Mouse (Mus musculus): ENCODE measurements at regions not wholly inside any gene's neighbourhood (a gene's known extent, or its start where the extent isn't known, plus 50 kb on each side); places are given as distances from the start of the nearest gene placed in this dataset.

DNA sequence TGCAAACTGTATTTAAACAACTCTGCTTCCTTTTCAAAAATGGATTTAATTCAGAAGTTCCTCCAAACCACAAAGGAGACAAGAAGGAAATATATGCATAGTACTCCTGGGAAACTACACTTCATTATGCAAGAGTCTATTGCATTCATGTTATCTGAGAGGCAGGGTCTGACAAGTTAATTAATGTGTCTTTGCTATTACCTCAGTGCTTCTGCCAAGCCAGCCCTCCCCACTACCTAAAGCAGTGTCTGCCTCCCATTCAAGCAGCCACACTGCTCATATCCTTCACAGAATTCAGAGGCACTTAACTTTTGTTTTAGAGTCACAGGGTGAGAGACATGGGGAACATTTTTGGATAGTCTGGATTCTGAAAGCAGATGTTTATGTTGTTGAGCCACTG lies 58.6 kb upstream of the C9orf72 start:
- TF ChIP-seq USF1 (IDR thresholded peaks at IDR 0.05; ENCODE audit: low read depth) (no peak), SRF (IDR thresholded peaks at IDR 0.05; ENCODE audit: control insufficient read depth, insufficient read length, low read depth) (no peak), TCF12 (IDR thresholded peaks at IDR 0.05; ENCODE audit: insufficient read depth, poor library complexity, severe bottlenecking) (no peak), POLR2A (IDR thresholded peaks at IDR 0.05; ENCODE audit: insufficient read length, low read depth) (no peak), MAX (IDR thresholded peaks at IDR 0.05; ENCODE audit: low read depth) (no peak), TCF3 (IDR thresholded peaks at IDR 0.05; ENCODE audit: insufficient read length, low read depth) (no peak), E2F4 (IDR thresholded peaks at IDR 0.05; ENCODE audit: insufficient read depth) (no peak), CEBPB (IDR thresholded peaks at IDR 0.05; ENCODE audit: insufficient read depth, poor library complexity, severe bottlenecking) (no peak), MYOG (IDR thresholded peaks at IDR 0.05; ENCODE audit: control insufficient read depth in 1 of 3, insufficient read depth in 1 of 3, insufficient read length in 2 of 3, low read depth in 2 of 3) (no peak), MYOD1 (IDR thresholded peaks at IDR 0.05; ENCODE audit: control insufficient read depth in 1 of 3, insufficient read length in 2 of 3, low read depth in 2 of 3) (no peak)

All from myocyte (in vitro differentiated cells).